Mouse (Mus musculus) olfactory bulb, adult 2 months (tissue): Measurements from ENCODE around the gene Cnp. TPM values are rescaled to one million over a fixed set of nuclear protein-coding genes. Genes with fewer than 3 reads are reported as not detected.

Experiments used
- H3K27ac ChIP-seq: fragments of 200-500 bp; 2 replicates; pipeline ENCODE4 v1.5.1; 2012; ENCODE audit warnings: low read depth, low read length; ENCODE audit not compliant: insufficient read depth
- H3K4me1 ChIP-seq: fragments of 200-500 bp; 2 replicates; pipeline ENCODE4 v1.6.1; 2012; ENCODE audit warnings: low read length; ENCODE audit not compliant: control insufficient read depth, insufficient read depth
- H3K4me3 ChIP-seq: fragments of 200-500 bp; 2 replicates; pipeline ENCODE4 v1.5.1; 2012; ENCODE audit warnings: mild to moderate bottlenecking, low read depth, low read length, moderate library complexity; ENCODE audit not compliant: insufficient read depth
- CTCF ChIP-seq: fragments of 200-500 bp; IDR thresholded peaks from 2 replicates; pipeline ENCODE4 v1.5.1; 2012; ENCODE audit warnings: low read depth, mild to moderate bottlenecking, low read length, moderate library complexity; ENCODE audit not compliant: insufficient read depth
- POLR2A ChIP-seq: fragments of 200-500 bp; IDR thresholded peaks from 2 replicates; pipeline ENCODE4 v1.6.1; 2012; ENCODE audit warnings: mild to moderate bottlenecking, low read depth, low read length, moderate library complexity; ENCODE audit not compliant: insufficient read depth
- WGBS: fragments of 180-500 bp; shearing (Covaris S2); methylation state at CpG from one replicate; pipeline ENCODE4 v1.1.7; 2018; 5-methylcytosine and 5-hydroxymethylcytosine counted together
- polyA plus RNA-seq: library from polyadenylated mRNA; stranded (reverse); fragments of >200 nt; gene quantifications from 2 replicates; pipeline ENCODE4 v1.2.4, GENCODE M21; 2012; ENCODE audit warnings: low replicate concordance; ENCODE audit not compliant: missing spikeins, insufficient read depth, insufficient read length

Cnp gene
- polyA plus RNA-seq, 1 experiment = not detected

GRCm38 (mm10) chr11:100569789-100570188, 4.9 kb upstream of the Cnp start:
- no peak overlapping the region for H3K27ac ChIP-seq
- TF ChIP-seq POLR2A (no peak), CTCF (no peak)
- WGBS = 74% methylated on average over 9 of the region's 9 CpGs
- peaks cover 14% of the 10 kb centered on the region for H3K4me1 ChIP-seq
- no peak overlapping the region for H3K4me3 ChIP-seq

- TF ChIP-seq CTCF (peak; percentile 6; the same call in 1 of the 2 replicates), POLR2A (no peak)
- Histone ChIP-seq H3K27ac (no peak overlapping the region), H3K4me3 (peak overlapping the region; percentile 37), H3K4me1 (peaks cover 17% of the 10 kb centered on the region)
- WGBS = 4% methylated on average over 8 of the region's 8 CpGs
Observed at GRCm38 (mm10) chr11:100570430-100571201, 4.1 kb upstream of the Cnp start.

GRCm38 (mm10) chr11:100571202-100571567, 3.5 kb upstream of the Cnp start:
- Histone ChIP-seq H3K4me3 (peak overlapping the region; percentile 37), H3K27ac (no peak overlapping the region), H3K4me1 (peaks cover 22% of the 10 kb centered on the region)
- TF ChIP-seq CTCF = no peak
- TF ChIP-seq POLR2A = no peak
- WGBS = 6% methylated on average over 16 of the region's 16 CpGs

GRCm38 (mm10) chr11:100574188-100574587, 516 bp upstream of the Cnp start:
- WGBS = 85% methylated on average over 3 of the region's 3 CpGs
- no peak overlapping the region for H3K27ac ChIP-seq
- peaks cover 32% of the 10 kb centered on the region for H3K4me1 ChIP-seq
- peak overlapping the region; percentile 77; the same call in 1 of the 2 replicates for H3K4me3 ChIP-seq
- TF ChIP-seq CTCF (no peak), POLR2A (no peak)

GRCm38 (mm10) chr11:100575484-100575855, 766 bp downstream of the Cnp start:
- Histone ChIP-seq H3K4me1 (peaks cover 32% of the 10 kb centered on the region), H3K27ac (peak overlapping the region; percentile 78; the same call in 1 of the 2 replicates), H3K4me3 (peak overlapping the region; percentile 77)
- 37% methylated on average over 2 of the region's 2 CpGs for WGBS
- no peak for TF ChIP-seq POLR2A
- TF ChIP-seq CTCF = no peak

- TF ChIP-seq POLR2A (no peak), CTCF (no peak)
- no peak overlapping the region for H3K4me3 ChIP-seq
- WGBS = 80% methylated on average over 21 of the region's 21 CpGs
Observed at GRCm38 (mm10) chr11:100576256-100576655, 1.6 kb downstream of the Cnp start.

GRCm38 (mm10) chr11:100577852-100578599, 3.3 kb downstream of the Cnp start:
- Histone ChIP-seq H3K27ac (no peak overlapping the region), H3K4me1 (peaks cover 23% of the 10 kb centered on the region), H3K4me3 (no peak overlapping the region)
- 50% methylated on average over 8 of the region's 8 CpGs for WGBS
- TF ChIP-seq POLR2A = no peak
- no peak for TF ChIP-seq CTCF

More at GRCm38 (mm10) chr11:100576256-100576655, 1.6 kb downstream of the Cnp start:
- H3K4me1 ChIP-seq = peaks cover 25% of the 10 kb centered on the region
- H3K27ac ChIP-seq = peak overlapping the region; percentile 5; the same call in 1 of the 2 replicates

- peaks cover 23% of the 10 kb centered on the region for H3K4me1 ChIP-seq
- 89% methylated on average over 9 of the region's 9 CpGs for WGBS
- H3K27ac ChIP-seq = no peak overlapping the region
- no peak overlapping the region for H3K4me3 ChIP-seq
- TF ChIP-seq POLR2A = no peak
- TF ChIP-seq CTCF = no peak
Observed at GRCm38 (mm10) chr11:100579116-100579799, 4.6 kb downstream of the Cnp start.
